Mouse (Mus musculus): ENCODE measurements around the gene Gng10. TPM values are rescaled to one million over a fixed set of nuclear protein-coding genes. Genes with fewer than 3 reads are reported as not detected.
A peak's percentile ranks its signal among the peaks of the same experiment; 100 is the strongest.

The Gng10 gene
- total and polyA plus RNA-seq, 3 experiments = 51.2 to 59.1 TPM; not detected in 1

- Histone ChIP-seq H3K4me1 (ENCODE audit: control insufficient read depth in 1 of 2, insufficient read depth in 2 of 2, low read length in 2 of 2) (peaks cover 18 to 38% of the 10 kb centered on the region in 2 experiments), H3K27me3 (ENCODE audit: control insufficient read depth in 1 of 2, insufficient read depth in 2 of 2, low read length in 2 of 2) (no peaks in the 10 kb centered on the region), H3K4me3 (ENCODE audit: control insufficient read depth in 1 of 2, insufficient read depth in 1 of 2, low read depth in 2 of 2, low read length in 2 of 2) (peak overlapping the region in 1 of 2 experiments; percentile 6; a peak in 1 of 4 replicates), H3K9ac (ENCODE audit: control insufficient read depth, low read depth, low read length, poor library complexity, severe bottlenecking) (peak overlapping the region; percentile 42), H3K79me2 (ENCODE audit: control insufficient read depth, insufficient read depth, low read length, poor library complexity) (no peaks in the 10 kb centered on the region; the same call in 1 of the 2 replicates), H3K36me3 (ENCODE audit: control insufficient read depth in 1 of 2, insufficient read depth in 2 of 2, low read length in 2 of 2) (peaks cover 0 to 29% of the 10 kb centered on the region in 2 experiments; a peak in 2 of 4 replicates), H3K9me3 (replicated peaks; ENCODE audit: insufficient read depth, low read length) (no peaks in the 10 kb centered on the region), H3K27ac (ENCODE audit: control insufficient read depth, low read depth, low read length) (peak overlapping the region; percentile 61)
- DNase-seq (ENCODE audit: low read depth, low spot score) = peak; percentile 68
- 0 out of 2 replicates have a peak, but pooled peaks have one; percentile 3 for TF ChIP-seq MAX (IDR thresholded peaks at IDR 0.05; ENCODE audit: low read length)
- peak; percentile 61; the same call in 1 of the 2 replicates for TF ChIP-seq ETS1 (IDR thresholded peaks at IDR 0.05; ENCODE audit: low read depth, low read length)
- peak; percentile 21; the same call in 1 of the 2 replicates for TF ChIP-seq SIN3A (IDR thresholded peaks at IDR 0.05; ENCODE audit: low read length)
- peak in 1 of 2 experiments; percentile 49; a peak in 2 of 4 replicates for TF ChIP-seq EP300 (IDR thresholded peaks at IDR 0.05; ENCODE audit: low read depth in 1 of 2, low read length in 2 of 2)
- no peak for TF ChIP-seq CHD2 (IDR thresholded peaks at IDR 0.05; ENCODE audit: low read length)
Observed at GRCm38 (mm10) chr4:58989303-58989898, 45.5 kb upstream of the Gng10 start.

- H3K4me1 ChIP-seq (ENCODE audit: control insufficient read depth in 1 of 2, insufficient read depth in 2 of 2, low read length in 2 of 2) = peaks cover 18 to 36% of the 10 kb centered on the region in 2 experiments
- no peaks in the 10 kb centered on the region for H3K9me3 ChIP-seq (replicated peaks; ENCODE audit: insufficient read depth, low read length)
- H3K79me2 ChIP-seq (ENCODE audit: control insufficient read depth, insufficient read depth, low read length, poor library complexity) = no peaks in the 10 kb centered on the region
- H3K27me3 ChIP-seq (ENCODE audit: control insufficient read depth in 1 of 2, insufficient read depth in 2 of 2, low read length in 2 of 2) = no peaks in the 10 kb centered on the region
- peak; percentile 90 for DNase-seq (ENCODE audit: low read depth, low spot score)
- peak overlapping the region; percentile 8 to 37 for H3K4me3 ChIP-seq (ENCODE audit: control insufficient read depth in 1 of 2, insufficient read depth in 1 of 2, low read depth in 2 of 2, low read length in 2 of 2)
- H3K27ac ChIP-seq (ENCODE audit: control insufficient read depth, low read depth, low read length) = peak overlapping the region; percentile 61; the same call in 1 of the 2 replicates
- H3K36me3 ChIP-seq (ENCODE audit: control insufficient read depth in 1 of 2, insufficient read depth in 2 of 2, low read length in 2 of 2) = peaks cover 0 to 23% of the 10 kb centered on the region in 2 experiments; a peak in 2 of 4 replicates
- H3K9ac ChIP-seq (ENCODE audit: control insufficient read depth, low read depth, low read length, poor library complexity, severe bottlenecking) = peak overlapping the region; percentile 30
- TF ChIP-seq ZMIZ1 (IDR thresholded peaks at IDR 0.05; ENCODE audit: low read depth, low read length) (no peak), ZKSCAN1 (IDR thresholded peaks at IDR 0.05; ENCODE audit: low read depth, low read length) (no peak), NRF1 (IDR thresholded peaks at IDR 0.05; ENCODE audit: insufficient read depth, low read depth, low read length, poor library complexity, severe bottlenecking) (no peak), CHD1 (IDR thresholded peaks at IDR 0.05; ENCODE audit: low read depth, low read length) (no peak), ELF1 (IDR thresholded peaks at IDR 0.05; ENCODE audit: low read depth, low read length) (no peak), MYC (IDR thresholded peaks at IDR 0.05; ENCODE audit: low read depth, low read length) (peak; percentile 54; the same call in 1 of the 2 replicates), SIN3A (IDR thresholded peaks at IDR 0.05; ENCODE audit: low read length) (peak; percentile 74), POLR2AphosphoS2 (IDR thresholded peaks at IDR 0.05; ENCODE audit: low read length) (no peak), MYB (IDR thresholded peaks at IDR 0.05; ENCODE audit: low read depth, low read length) (no peak), SMC3 (IDR thresholded peaks at IDR 0.05; ENCODE audit: low read depth, low read length) (no peak), CTCF (IDR thresholded peaks at IDR 0.05 in 2 of 3, conservative IDR thresholded peaks at IDR 0.05 in 1 of 3; ENCODE audit: control insufficient read depth in 1 of 3, insufficient read depth in 1 of 3, low read depth in 2 of 3, low read length in 3 of 3, poor library complexity in 1 of 3, severe bottlenecking in 1 of 3) (no peak), USF1 (IDR thresholded peaks at IDR 0.05; ENCODE audit: low read depth, low read length) (no peak), USF2 (IDR thresholded peaks at IDR 0.05; ENCODE audit: borderline replicate concordance in 1 of 2, insufficient read depth in 1 of 2, low read depth in 1 of 2, low read length in 2 of 2) (no peak), JUND (IDR thresholded peaks at IDR 0.05; ENCODE audit: low read depth, low read length) (no peak), MAFK (IDR thresholded peaks at IDR 0.05; ENCODE audit: borderline replicate concordance, low read depth, low read length) (peak; percentile 64; the same call in 1 of the 2 replicates), RCOR1 (IDR thresholded peaks at IDR 0.05; ENCODE audit: low read depth, low read length) (peak; percentile 69), TBP (IDR thresholded peaks at IDR 0.05; ENCODE audit: low read depth, low read length) (no peak), RAD21 (IDR thresholded peaks at IDR 0.05; ENCODE audit: low read depth, low read length) (no peak), ZC3H11A (IDR thresholded peaks at IDR 0.05; ENCODE audit: low read depth, low read length) (no peak), E2F4 (IDR thresholded peaks at IDR 0.05; ENCODE audit: borderline replicate concordance, low read depth, low read length) (no peak), TAL1 (IDR thresholded peaks at IDR 0.05; ENCODE audit: low read length) (peak; percentile 20; the same call in 1 of the 2 replicates), GABPA (IDR thresholded peaks at IDR 0.05; ENCODE audit: low read depth, low read length) (peak; percentile 92), KAT2A (conservative IDR thresholded peaks at IDR 0.05; ENCODE audit: low read depth, low read length) (no peak), HCFC1 (IDR thresholded peaks at IDR 0.05; ENCODE audit: low read depth, low read length) (no peak)
Observed at GRCm38 (mm10) chr4:58990609-58991434, 44.1 kb upstream of the Gng10 start.
